Mouse (Mus musculus) cerebellum, postnatal 25 days (tissue): Measurements from ENCODE around the gene Hormad1.
A peak's percentile ranks its signal among the peaks of the same experiment; 100 is the strongest.
"Not testable (repeated sequence)": the region's sequence is repeated elsewhere in the genome, so short reads cannot be mapped to it uniquely, and the experiment has no call there.

Experiments
- DNase-seq, 2 experiments: peaks; one replicate each; pipeline ENCODE4 v3.0.0; 2021; ENCODE audit warnings: mixed read lengths in 2 of 2

The Hormad1 gene

DNA sequence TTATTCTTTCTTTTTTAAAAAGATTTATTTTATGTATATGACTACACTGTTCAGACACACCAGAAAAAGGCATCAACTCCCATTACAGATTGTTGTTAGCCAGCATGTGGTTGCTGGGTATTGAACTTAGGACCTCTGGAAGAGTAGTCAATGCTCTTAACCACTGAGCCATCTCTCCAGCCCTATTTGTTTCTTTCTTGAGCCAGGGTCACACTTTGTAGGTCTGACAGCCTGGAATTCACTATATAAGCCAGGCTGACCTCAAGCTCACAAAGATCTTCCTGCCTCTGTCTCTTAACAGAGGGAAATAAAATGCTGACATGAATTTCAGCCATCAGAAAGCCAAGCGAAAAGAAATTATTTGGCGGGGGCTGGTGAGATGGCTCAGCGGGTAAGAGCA lies 10.1 kb downstream of the Hormad1 start:
- DNase-seq = no peak

DNA sequence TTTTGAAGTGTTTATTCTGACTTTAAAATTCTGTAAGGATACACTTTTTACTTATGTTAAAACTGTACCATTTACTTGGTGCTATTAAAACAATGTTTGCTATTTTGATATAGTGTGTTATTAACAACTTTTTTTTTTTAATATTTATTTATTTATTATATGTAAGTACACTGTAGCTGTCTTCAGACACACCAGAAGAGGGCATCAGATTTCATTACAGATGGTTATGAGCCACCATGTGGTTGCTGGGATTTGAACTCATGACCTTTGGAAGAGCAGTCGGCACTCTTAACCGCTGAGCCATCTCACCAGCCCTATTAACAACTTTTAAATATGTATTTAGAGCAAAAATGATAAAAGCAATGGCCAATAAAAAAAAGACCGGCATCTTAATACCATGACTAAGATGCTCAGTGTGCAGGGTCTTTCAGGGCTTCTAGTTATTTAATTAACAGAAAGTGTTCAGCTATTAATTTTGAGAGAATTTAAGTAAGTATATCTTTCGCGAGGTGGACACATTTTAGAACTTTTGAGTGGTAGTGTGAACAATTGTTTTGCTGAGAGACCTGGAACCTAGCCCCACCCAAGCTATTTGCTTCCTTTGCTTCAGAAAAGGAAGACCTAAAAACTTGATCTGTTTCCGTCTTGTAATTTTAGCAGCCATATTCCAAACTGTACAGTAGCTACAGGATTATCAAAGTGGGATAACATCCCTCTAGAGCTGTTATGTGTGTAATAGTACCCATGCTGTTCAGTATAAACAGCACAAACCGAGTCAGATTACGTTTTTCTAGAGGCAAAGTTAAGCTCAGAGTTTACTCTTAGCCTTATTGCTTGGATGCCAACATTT lies 28.5 kb downstream of the Hormad1 start:
- no peak for DNase-seq

DNA sequence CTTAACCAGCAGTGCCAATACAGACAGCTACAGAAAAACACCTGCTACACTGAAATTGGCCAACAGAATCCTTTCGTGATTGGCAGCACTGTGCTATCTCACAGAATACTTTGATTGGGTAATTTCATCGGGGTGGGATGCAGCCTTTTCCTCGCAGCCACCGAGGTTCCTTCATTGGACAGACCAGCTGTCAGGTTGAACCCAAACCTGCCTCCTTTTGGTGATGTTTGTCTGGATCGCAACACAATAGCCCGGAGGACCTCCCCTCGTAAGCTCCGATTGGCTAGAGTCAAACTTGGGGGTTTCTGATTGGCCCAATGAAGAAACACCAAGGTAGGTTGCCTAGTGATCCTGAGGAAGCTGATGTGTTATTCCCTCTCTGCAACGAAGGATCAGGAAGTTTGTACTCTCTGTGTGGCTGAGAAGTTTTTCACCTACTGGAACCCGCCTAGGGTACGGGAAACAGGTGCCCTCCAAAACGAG lies 29.2 kb downstream of the Hormad1 start, which contains the start of gene Golph3l:
TSS of gene Golph3l (plus strand) at position 331 of the 483 bp plus-strand sequence.
- DNase-seq = peak; percentile 93 to 94

DNA sequence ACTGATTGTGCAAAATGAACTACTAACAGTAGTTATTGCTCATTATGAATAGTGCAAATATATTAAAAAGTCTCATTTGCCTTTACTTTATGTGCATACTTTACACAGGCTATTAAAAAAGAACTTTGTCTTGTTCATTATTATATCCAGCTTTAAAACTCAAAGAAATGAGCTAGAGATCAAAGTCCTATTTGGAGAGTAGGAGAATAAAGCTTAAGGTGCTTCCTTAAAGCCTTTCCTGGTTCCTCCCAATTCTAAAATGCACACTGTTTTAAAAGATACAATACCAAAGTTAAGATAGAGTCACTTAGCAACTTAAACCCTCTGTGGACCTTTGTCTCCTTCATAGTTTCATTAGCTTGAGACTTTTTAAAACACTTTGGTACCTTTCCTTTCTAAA lies 39.3 kb downstream of the Hormad1 start:
- DNase-seq = no peak

DNA sequence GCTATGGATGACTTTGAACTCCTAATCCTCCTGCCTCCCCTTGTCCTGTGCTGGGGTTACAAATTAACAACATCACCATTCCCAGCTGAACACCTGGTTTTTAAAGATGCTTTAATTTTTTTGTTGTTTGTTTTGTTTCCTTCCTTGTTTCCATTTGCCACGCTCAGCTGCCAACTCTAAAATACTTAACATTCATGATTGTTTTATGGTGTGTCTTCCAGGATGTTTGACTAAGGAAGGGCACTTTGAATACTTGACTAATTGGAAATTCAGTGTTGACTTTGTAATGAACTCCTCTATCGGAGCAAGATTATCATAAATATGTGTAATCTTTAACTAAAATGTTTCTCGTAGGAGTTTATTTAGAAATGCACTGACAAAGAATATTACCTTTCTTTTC lies 41.8 kb downstream of the Hormad1 start:
- DNase-seq = no peak

DNA sequence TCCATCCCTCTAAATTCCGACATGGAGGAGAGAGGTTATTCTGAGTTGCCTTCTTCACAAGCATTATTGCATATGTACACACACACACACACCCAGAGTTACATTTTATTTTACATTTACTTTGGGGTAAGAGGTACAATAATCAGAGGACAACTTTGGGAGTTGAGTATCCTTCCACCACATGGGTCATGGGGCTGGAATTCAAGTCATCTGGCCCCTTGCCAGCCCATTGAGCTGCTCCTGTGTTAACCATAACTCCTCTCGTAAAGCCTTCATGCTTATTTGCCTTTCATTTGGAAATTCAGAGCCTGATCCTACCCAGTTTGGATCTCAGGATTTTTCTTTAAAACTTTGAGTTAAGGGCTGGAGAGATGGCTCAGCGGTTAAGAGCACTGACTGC lies 46.6 kb downstream of the Hormad1 start:
- no peak for DNase-seq

DNA sequence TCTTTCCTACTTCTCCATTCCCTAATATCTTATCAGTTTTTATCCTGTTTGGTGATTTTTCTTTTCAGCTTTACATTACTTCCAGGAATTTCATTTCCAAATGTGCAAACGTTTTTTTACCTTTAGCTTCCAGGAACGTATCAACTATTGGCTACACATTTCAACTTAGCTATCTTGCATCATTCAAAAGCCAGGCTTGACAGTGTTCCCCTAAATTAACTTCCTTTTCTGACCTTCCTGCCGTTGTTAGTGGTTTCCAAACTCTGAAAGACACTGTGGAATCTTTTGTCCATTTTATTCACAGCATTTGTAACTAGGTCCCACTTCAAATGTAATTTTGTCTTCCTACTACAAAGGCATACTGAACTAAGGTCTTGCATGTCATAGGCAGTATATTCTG lies 49.7 kb downstream of the Hormad1 start:
- DNase-seq = no peak

DNA sequence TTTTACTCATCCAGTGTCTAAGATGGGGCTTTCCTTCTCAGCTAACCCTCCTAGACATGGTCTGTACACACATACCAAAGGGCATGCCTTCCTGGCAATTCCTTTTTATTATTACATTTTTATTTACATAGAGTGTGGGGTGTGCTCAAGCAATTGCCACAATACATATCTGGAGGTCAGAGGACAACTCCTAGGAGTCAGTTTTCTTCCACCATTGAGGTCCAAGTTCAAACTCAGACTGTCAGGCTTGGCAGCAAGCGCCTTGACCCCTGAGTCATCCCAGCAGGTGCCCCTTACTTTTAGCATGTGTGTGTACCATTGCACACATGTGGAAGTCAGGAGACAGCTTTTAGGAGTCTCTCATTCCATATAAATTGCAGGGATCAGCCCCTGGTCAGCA lies 54.5 kb downstream of the Hormad1 start:
- no peak for DNase-seq

DNA sequence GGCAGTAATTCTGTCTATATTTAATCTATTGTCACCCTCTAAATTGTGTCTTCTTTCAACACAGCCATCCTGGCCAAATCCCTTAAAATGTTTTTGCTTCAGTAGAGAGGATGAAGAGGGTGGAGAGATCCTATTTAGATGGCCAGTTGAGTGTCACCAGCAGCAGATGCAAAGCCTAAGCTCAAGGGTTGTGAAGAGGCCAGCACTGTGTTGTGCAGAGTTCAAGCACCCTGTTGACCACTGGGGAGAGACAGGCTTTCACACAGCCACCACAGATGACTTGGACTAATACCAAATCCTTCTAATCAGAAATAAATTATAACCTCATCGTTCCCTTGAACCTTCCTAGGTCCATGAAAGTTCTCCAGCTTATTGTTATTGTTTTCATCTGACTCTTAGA lies 59.0 kb downstream of the Hormad1 start:
- DNase-seq = no peak

DNA sequence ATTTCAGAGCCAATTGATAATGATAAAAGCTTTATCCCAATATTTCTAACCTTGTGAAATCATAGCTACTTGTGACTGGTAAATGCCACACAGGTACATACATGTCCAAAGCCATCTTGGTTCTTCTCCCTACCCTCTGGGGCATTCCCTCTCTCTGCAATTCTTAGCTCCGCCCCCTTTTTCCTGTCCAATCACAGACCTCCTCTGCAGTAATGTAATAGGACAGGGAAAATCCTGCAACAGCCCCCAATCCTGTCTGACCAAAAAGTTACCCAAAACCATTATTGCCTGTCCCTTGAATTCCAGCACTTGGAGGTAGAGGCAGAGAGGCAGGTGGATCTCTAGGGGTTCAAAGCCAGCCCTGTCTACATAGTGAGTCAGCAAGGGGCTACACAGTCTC lies 61.8 kb downstream of the Hormad1 start:
- DNase-seq = no peak

DNA sequence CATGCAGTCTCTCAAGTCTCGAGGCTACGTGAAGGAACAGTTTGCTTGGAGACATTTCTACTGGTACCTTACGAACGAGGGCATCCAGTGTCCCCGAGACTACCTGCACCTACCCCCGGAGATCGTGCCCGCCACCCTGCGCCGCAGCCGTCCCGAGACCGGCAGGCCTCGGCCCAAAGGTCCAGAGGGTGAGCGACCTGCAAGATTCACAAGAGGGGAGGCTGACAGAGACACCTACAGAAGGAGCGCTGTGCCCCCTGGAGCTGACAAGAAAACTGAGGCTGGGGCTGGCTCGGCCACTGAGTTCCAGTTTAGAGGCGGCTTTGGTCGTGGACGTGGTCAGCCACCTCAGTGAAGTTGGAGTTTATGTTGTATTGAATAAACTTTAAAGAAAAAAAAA lies 62.9 kb downstream of the Hormad1 start:
- DNase-seq = not testable (repeated sequence)

DNA sequence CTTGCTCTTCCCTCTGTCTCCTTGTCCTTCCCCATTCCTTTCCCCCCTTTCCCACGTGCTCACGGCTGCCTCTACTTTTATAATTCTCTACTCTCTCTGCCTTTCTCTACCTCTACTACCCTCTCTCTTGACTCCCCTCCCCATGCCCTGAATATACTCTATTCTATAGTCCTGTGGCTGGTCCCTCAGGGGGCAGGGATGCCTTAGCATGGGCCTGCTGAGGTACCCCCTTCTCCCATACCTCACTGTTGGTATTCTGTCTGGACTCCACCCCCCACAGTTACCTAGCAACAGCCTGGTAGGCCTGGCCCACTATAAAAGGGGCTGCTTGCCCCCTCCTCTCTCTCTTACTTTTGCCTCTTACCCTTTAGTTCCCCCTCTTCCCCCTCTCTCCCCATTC lies 64.1 kb downstream of the Hormad1 start:
- DNase-seq = no peak

DNA sequence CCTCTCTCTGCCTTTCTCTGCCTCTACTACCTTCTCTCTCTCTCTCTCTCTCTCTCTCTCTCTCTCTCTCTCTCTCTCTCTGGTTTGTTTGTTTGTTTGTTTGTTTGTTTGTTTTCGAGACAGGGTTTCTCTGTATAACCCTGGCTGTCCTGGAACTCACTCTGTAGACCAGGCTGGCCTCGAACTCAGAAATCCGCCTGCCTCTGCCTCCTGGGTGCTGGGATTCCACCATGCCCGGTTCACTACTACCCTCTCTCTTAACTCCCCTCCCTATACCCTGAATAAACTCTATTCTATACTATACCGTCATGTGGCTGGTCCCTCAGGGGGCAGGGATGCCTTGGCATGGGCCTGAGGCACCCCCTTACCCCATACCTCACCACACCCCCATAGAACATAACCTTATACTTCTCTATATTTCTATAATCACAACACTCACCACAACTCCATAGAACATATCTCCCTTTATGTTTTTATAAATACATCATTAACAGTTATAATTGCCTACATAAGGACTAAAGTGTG lies 64.6 kb downstream of the Hormad1 start:
- DNase-seq = not testable (repeated sequence)

DNA sequence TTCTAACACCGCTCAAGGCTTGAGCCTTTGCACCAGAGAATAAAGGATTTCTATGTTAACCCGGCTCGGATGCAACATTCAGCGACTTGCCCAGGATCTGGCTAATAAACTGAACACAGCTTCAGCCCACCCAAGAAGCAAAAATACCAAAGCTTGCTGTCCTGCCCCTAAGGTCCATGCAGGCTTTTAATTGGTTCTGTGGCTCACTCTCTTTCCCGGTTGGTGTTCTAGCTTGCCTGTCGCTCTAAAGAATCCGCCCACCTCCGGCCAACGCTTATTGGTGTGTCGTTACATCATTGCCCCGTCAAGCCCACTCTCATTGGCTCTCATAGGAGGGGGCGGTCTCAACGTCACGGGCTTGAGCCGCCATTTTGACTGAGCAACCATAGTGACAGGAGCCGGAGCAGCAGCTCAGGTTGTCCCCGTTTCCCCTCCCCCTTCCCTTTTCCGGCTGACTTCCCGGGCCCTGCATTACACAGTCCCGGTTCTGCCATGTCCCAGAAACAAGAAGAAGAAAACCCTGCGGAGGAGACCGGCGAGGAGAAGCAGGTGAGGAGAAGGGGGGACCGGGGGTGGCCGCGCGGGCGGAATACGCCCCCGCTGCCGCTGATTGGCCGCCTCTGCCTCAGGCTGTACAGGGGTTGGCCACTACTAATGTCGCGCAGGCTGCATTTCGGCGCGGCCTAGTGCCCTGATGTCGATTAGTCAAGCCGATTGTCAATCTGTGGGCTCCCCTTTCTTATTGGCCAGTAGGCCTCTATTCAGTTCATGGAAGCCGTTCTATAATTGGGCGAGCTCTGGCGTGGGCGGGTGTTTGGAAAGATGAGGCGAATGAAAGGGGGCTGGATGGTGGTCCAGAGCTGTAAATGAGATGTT lies 65.4 kb downstream of the Hormad1 start, which contains the start of gene Ensa:
TSS of gene Ensa (plus strand) at position 366 of the 876 bp plus-strand sequence.
- peak; percentile 96 to 97 for DNase-seq

DNA sequence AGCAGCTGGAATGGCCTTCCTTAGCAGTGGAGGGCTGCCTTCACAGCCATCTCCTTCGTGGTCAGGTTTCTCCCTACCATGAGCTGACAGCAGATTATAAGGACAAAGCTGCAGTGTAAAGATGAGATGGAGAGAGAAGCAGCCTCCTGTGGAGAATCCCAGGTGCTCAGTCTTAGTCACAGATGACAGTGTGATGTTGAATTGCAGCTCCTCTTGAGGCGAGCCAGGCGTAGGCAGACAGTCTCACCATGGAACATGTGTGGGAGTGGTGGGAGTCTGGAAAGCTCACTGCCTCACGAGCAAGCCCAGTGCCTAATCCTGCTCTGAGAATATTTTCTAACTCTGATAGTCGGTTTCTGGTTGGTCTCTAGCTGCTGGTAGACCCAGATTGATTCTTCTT lies 68.3 kb downstream of the Hormad1 start:
- DNase-seq = peak; percentile 52 to 60

DNA sequence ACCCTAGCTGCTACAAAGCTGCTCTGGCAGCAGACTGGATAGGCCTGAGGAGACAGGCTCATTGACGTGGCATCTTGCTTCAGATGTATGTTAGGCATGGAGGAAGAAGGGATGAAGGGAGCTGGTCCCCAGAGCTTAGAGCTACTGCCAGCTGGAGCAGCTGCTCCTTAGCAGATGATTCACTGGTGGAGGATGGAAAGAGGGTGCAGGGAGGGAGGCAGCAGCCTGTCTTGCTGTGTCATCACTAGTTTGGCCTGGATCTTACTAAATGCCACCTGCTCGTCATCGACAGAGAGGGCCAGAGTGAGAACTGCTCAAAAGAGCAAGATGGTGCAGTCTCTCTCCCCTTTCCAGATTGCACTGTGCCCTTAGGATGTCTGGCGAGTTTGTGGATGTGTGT lies 70.3 kb downstream of the Hormad1 start:
- DNase-seq = peak; percentile 55 to 66

DNA sequence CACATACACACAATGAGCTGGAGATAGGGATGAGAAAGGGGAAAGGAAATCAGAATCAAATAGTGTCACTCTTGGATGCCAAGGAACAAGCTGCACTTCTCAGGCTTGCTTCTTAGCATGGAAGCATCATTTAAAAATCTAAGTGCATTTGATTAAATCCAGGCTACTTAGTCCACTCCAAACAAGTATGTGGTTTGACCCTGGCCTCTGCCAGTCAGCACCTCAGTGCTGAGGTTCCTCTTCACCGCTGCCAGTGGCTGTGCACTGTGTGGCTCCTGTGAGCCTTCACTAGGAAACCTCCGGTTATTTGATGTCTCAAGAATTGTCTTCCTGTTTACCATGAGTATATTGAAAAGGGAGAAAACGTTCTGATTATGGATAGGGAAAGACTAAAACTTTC lies 71.4 kb downstream of the Hormad1 start:
- DNase-seq = no peak

DNA sequence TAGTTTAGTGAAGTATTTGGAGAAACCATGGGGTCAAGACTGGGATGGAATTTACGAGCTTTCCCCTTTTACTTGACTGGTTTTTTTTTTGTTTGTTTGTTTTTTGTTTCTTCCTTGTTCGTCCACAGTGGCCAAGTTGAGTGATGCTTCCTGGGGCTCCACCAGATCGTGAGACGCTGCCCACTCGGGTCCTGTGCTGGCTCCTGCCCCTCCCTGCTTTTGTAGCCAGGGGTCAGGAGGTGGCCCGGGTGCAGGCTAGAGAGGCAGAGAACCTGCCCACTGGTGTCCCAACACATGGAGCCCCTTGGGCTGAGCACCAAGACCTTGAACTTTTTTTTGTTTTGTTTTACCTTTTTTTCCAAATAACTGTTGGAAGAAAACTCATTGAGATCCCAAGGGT lies 71.8 kb downstream of the Hormad1 start:
- DNase-seq = no peak

DNA sequence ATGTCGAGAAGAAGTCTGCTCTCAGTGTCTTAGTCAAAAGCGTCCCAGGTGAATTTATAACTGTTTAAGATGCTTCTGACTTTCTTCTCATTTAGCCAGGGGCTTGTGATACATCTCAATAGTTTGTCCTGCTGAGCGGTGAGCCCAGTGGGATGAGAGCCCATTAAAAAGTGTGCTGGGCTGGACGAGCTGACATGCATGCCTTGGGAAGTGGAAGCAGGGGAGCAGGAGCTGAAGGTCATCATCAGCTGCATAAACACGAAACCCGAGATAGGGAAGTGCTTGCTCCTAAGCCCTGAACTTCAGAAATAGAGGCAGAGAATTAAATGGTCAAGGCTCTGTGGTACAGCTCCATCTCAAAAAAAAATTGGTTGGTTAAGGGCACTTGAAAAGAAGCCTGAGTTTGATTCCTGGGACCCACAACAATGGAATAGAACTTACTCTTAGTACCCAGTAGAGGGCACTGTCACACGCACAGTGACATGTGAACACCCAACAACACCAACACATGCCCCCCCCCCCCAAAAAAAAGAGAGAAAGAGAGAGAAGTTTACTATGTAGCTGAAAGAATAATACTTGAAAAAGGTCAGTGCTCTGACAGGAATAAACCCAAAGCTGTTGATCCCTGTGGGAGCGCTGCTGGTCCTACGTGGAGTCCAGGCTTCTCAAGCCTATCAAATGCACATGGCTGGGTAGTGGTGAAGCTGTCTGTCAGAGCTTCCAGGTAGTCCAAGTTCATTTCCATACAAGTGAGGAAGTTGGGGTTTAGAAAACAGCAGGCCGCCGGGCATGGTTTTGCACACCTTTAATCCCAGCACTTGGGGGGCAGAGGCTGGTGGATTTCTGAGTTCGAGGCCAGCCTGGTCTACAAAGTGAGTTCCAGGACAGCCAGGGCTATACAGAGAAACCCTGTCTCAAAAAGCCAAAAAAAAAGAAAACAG lies 73.4 kb downstream of the Hormad1 start:
- peak in 1 of 2 experiments; percentile 25 for DNase-seq

DNA sequence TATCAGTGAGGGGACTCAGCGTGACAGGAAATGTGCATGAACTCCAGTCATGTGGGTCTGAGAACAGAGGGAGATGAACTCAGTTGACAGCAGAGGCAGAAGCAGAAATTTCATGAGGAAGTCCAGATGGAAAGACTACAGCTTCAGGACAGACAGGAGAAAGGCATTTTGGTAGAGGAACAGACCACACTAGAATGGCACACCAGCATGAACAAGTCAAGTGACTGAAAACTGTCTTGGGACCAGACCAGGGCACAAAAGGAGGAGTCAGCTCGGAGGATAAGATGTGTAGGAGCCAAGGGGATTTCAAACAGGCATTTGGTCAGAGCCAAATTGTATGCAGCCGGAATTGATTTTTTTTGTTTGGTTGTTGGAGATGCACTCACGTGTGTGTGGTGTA lies 76.2 kb downstream of the Hormad1 start:
- no peak for DNase-seq

DNA sequence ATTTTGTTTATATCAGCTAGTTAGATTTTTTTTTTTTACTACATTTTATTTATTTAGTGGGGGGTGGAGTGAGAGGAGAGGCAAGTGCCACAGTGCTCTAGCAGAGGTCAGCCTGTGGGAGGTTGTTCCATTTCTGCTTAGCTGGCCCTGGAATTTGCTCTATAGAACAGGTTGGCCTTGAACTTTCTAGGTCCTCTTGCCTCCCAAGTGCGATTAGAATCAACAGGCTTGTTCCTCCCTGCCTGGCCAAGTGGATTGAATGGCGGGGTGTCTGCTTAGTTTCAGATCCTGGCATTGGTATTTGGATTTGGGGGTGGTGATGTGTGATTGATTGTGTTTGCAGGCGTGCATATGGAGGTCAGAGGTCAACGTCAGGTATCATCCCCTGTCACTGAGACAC lies 76.6 kb downstream of the Hormad1 start:
- DNase-seq = no peak
